In genomic region chr4:133227636-133228035, GRCm38 (mm10) we compare ENCODE assay signal across 22 mouse cellular contexts. TPM values are rescaled to one million over a fixed set of nuclear protein-coding genes. Genes with fewer than 3 reads are reported as not detected.
DNase-seq lines count a peak whose midpoint lies in the region; ATAC-seq and TF ChIP-seq lines count a peak whose summit lies in the region.
"Had no signal": no experiment of that assay in that cellular context is flagged by ENCODE, and none has a peak within 500 bp of the region (broad histone marks: within the 10 kb centered on the region; RNA-seq: fewer than 3 reads in every experiment).

No protein-coding gene starts in this region.

- no peaks in the 10 kb centered on the region for H3K9me3 ChIP-seq in intestine, postnatal 0 days (ENCODE audit: control insufficient read depth)
- no peaks in the 10 kb centered on the region for H3K9me3 ChIP-seq in intestine, embryonic 15.5 days
- H3K9me3 ChIP-seq: limb, embryonic 13.5 days; liver, embryonic 15.5 days; midbrain, embryonic 10.5 days had no signal

- DNase-seq in adrenal gland, postnatal 36 days: peak; percentile 56 to 70
- no peak for DNase-seq in adrenal gland, postnatal 4 days (ENCODE audit: low spot score in 2 of 2)
- peak; percentile 38 for DNase-seq in retina, postnatal 1 day
- no peak for DNase-seq in retina, embryonic 14.5 days (ENCODE audit: low spot score)
- peak; percentile 65 for DNase-seq in mesoderm, embryonic 11.5 days (ENCODE audit: low read depth, low spot score)
- no peak for DNase-seq in gastrocnemius, postnatal 36 days
- DNase-seq: B cell, adult 2 months; cerebellum, adult 11-12 months; gastrocnemius, postnatal 10 days; heart, postnatal 36 days; kidney, adult 8-10 months; lung, postnatal 10 days; right cerebral cortex, postnatal 25 days had no signal

- 69% methylated on average over 8 of the region's 8 CpGs for WGBS in intestine, postnatal 0 days
- WGBS in intestine, embryonic 15.5 days: 71% methylated on average over 8 of the region's 8 CpGs

- no peaks in the 10 kb centered on the region for H3K36me3 ChIP-seq in intestine, postnatal 0 days (ENCODE audit: control insufficient read depth, insufficient read depth)
- no peaks in the 10 kb centered on the region for H3K36me3 ChIP-seq in intestine, embryonic 15.5 days
- H3K36me3 ChIP-seq: limb, embryonic 13.5 days; liver, embryonic 15.5 days; midbrain, embryonic 10.5 days had no signal

- H3K4me3 ChIP-seq in intestine, postnatal 0 days (ENCODE audit: low read depth, low read length): no peak overlapping the region
- no peak overlapping the region for H3K4me3 ChIP-seq in intestine, embryonic 15.5 days (replicated peaks)
- H3K4me3 ChIP-seq: left cerebral cortex, adult 2 months; limb, embryonic 13.5 days; liver, embryonic 15.5 days; midbrain, embryonic 10.5 days; myocyte had no signal

- no peak for TF ChIP-seq CTCF in intestine, postnatal 0 days (IDR thresholded peaks at IDR 0.05; ENCODE audit: low read depth)

- no peaks in the 10 kb centered on the region for H3K27me3 ChIP-seq in intestine, postnatal 0 days (replicated peaks; ENCODE audit: control insufficient read depth, insufficient read depth, low read length)
- no peaks in the 10 kb centered on the region for H3K27me3 ChIP-seq in intestine, embryonic 15.5 days (replicated peaks)

- ATAC-seq in intestine, postnatal 0 days: 0 out of 2 replicates have a peak, but pooled peaks have one; percentile 8
- ATAC-seq in intestine, embryonic 15.5 days: no peak
- ATAC-seq: forebrain, embryonic 16.5 days had no signal

- no peak overlapping the region for H3K4me2 ChIP-seq in intestine, postnatal 0 days (replicated peaks; ENCODE audit: low read depth)
- H3K4me2 ChIP-seq in intestine, embryonic 15.5 days (replicated peaks): no peak overlapping the region
- H3K4me2 ChIP-seq: heart, embryonic 11.5 days; limb, embryonic 13.5 days; liver, embryonic 15.5 days had no signal

- no peak overlapping the region for H3K27ac ChIP-seq in intestine, postnatal 0 days (ENCODE audit: low read depth, low read length)
- no peak overlapping the region for H3K27ac ChIP-seq in intestine, embryonic 15.5 days
- H3K27ac ChIP-seq: left cerebral cortex, adult 2 months; limb, embryonic 13.5 days; liver, embryonic 15.5 days; midbrain, embryonic 10.5 days had no signal

- H3K4me1 ChIP-seq in intestine, postnatal 0 days (replicated peaks; ENCODE audit: control insufficient read depth, insufficient read depth, low read length): no peaks in the 10 kb centered on the region
- H3K4me1 ChIP-seq in intestine, embryonic 15.5 days (replicated peaks): no peaks in the 10 kb centered on the region
- H3K4me1 ChIP-seq: liver, embryonic 15.5 days had no signal

- intact Hi-C loops in gastrocnemius, postnatal 36 days (cut with DNase I): no loop called here

- H3K9ac ChIP-seq in intestine, postnatal 0 days (ENCODE audit: low read depth, low read length): no peak overlapping the region
- no peak overlapping the region for H3K9ac ChIP-seq in intestine, embryonic 15.5 days
- H3K9ac ChIP-seq: limb, embryonic 13.5 days; liver, embryonic 15.5 days had no signal

RNA-seq across cellular contexts. Expression of gene Map3k6, which starts 13.0 kb away (rescaled TPM):
- total RNA-seq in adrenal gland, postnatal 36 days (2021): 10 to 100 TPM; 15.9 to 38.8 TPM
- total RNA-seq in adrenal gland, postnatal 4 days (2021): 10 to 100 TPM; 24.8 to 25.2 TPM
- polyA plus RNA-seq in intestine, postnatal 0 days (2015; fragmentation: Nextera tagmentation; extraction: Ambion mirVana): 1.8 TPM in 2 replicates
- polyA plus RNA-seq in intestine, embryonic 15.5 days (2015; fragmentation: Nextera tagmentation; extraction: Ambion mirVana): 3.0 and 3.2 TPM in 2 replicates
- total RNA-seq in gastrocnemius, postnatal 36 days (2021): 10 to 100 TPM in 1 of 2 experiments, 1 to 10 TPM in 1; 7.1 to 10.4 TPM

RNA-seq across cellular contexts. Expression of gene Gpr3, which starts 15.3 kb away (rescaled TPM):
- under 1 TPM; 0.63 to 0.89 TPM for total RNA-seq in adrenal gland, postnatal 36 days (2021)
- total RNA-seq in adrenal gland, postnatal 4 days (2021): under 1 TPM in 1 of 2 experiments, not detected in 1; 0.31 TPM
- polyA plus RNA-seq in intestine, postnatal 0 days (2015; fragmentation: Nextera tagmentation; extraction: Ambion mirVana): 0.05 TPM in 1 of 2 replicates, not detected in the other
- polyA plus RNA-seq in intestine, embryonic 15.5 days (2015; fragmentation: Nextera tagmentation; extraction: Ambion mirVana): 0.06 and 0.14 TPM in 2 replicates
- not detected for total RNA-seq in gastrocnemius, postnatal 36 days (2021)
- total RNA-seq: gastrocnemius, postnatal 10 days had no signal
- polyA plus RNA-seq: liver, embryonic 15.5 days had no signal

RNA-seq across cellular contexts. Expression of gene Cd164l2, which starts 15.7 kb away (rescaled TPM):
- total RNA-seq in adrenal gland, postnatal 36 days (2021): 1 to 10 TPM in 1 of 2 experiments, under 1 TPM in 1; 0.79 to 1.1 TPM
- total RNA-seq in adrenal gland, postnatal 4 days (2021): 1 to 10 TPM; 2.3 to 5.2 TPM
- 0.58 and 0.94 TPM in 2 replicates for polyA plus RNA-seq in intestine, postnatal 0 days (2015; fragmentation: Nextera tagmentation; extraction: Ambion mirVana)
- polyA plus RNA-seq in intestine, embryonic 15.5 days (2015; fragmentation: Nextera tagmentation; extraction: Ambion mirVana): 2.7 and 2.8 TPM in 2 replicates
- total RNA-seq in gastrocnemius, postnatal 36 days (2021): under 1 TPM in 1 of 2 experiments, not detected in 1; 0.27 TPM
- total RNA-seq: gastrocnemius, postnatal 10 days had no signal
- polyA plus RNA-seq: liver, embryonic 15.5 days had no signal

RNA-seq across cellular contexts. Expression of gene Sytl1, which starts 35.3 kb away (rescaled TPM):
- total RNA-seq in adrenal gland, postnatal 36 days (2021): 1 to 10 TPM; 1.4 to 1.5 TPM
- total RNA-seq in adrenal gland, postnatal 4 days (2021): 1 to 10 TPM; 1.5 to 2.4 TPM
- 1.6 and 1.8 TPM in 2 replicates for polyA plus RNA-seq in intestine, postnatal 0 days (2015; fragmentation: Nextera tagmentation; extraction: Ambion mirVana)
- polyA plus RNA-seq in intestine, embryonic 15.5 days (2015; fragmentation: Nextera tagmentation; extraction: Ambion mirVana): 2.7 and 3.0 TPM in 2 replicates
- total RNA-seq in gastrocnemius, postnatal 36 days (2021): under 1 TPM in 1 of 2 experiments, not detected in 1; 0.64 TPM

RNA-seq across cellular contexts. Expression of gene Tmem222, which starts 50.0 kb away (rescaled TPM):
- 10 to 100 TPM; 64.0 to 74.4 TPM for total RNA-seq in adrenal gland, postnatal 36 days (2021)
- total RNA-seq in adrenal gland, postnatal 4 days (2021): 10 to 100 TPM; 65.5 to 78.0 TPM
- polyA plus RNA-seq in intestine, postnatal 0 days (2015; fragmentation: Nextera tagmentation; extraction: Ambion mirVana): 52.1 and 52.8 TPM in 2 replicates
- 68.7 and 72.2 TPM in 2 replicates for polyA plus RNA-seq in intestine, embryonic 15.5 days (2015; fragmentation: Nextera tagmentation; extraction: Ambion mirVana)
- total RNA-seq in gastrocnemius, postnatal 36 days (2021): 10 to 100 TPM; 20.9 to 22.5 TPM

Comparison
In these comparisons a context has a peak if more than half of its experiments do, and no peak if none do; other contexts are left out.
1. DNase-seq: peak in adrenal gland, postnatal 36 days (2 of 2), retina, postnatal 1 day (single experiment) and mesoderm, embryonic 11.5 days (single experiment); none in adrenal gland, postnatal 4 days (0 of 2), retina, embryonic 14.5 days (single experiment) and gastrocnemius, postnatal 36 days (0 of 2).